Mouse (Mus musculus) liver, adult 2 months (tissue): ENCODE measurements around the gene Cdh13. TPM values are rescaled to one million over a fixed set of nuclear protein-coding genes. Genes with fewer than 3 reads are reported as not detected.

Experiments
- DNase-seq: peaks from one replicate; pipeline ENCODE4 v3.0.0-alpha.2; 2011; ENCODE audit warnings: low read depth, low spot score; ENCODE audit errors: extremely low read depth
- H3K27ac ChIP-seq: fragments of 200-500 bp; replicated peaks from 2 replicates; pipeline ENCODE4 v1.5.1; 2012; ENCODE audit warnings: low read depth, mild to moderate bottlenecking, control low read depth, inconsistent platforms, low read length; ENCODE audit not compliant: insufficient read depth
- H3K27me3 ChIP-seq: fragments of 200-500 bp; 2 replicates; pipeline ENCODE4 v1.6.1; 2012; ENCODE audit warnings: mild to moderate bottlenecking, moderate library complexity, low read length, inconsistent platforms; ENCODE audit not compliant: control insufficient read depth, insufficient read depth
- H3K36me3 ChIP-seq: fragments of 200-500 bp; 2 replicates; pipeline ENCODE4 v1.6.1; 2012; ENCODE audit warnings: low read length, inconsistent platforms; ENCODE audit not compliant: control insufficient read depth, insufficient read depth
- H3K4me1 ChIP-seq: fragments of 200-500 bp; 2 replicates; pipeline ENCODE4 v1.6.1; 2011; ENCODE audit warnings: low read length; ENCODE audit not compliant: control insufficient read depth, insufficient read depth
- H3K4me3 ChIP-seq: fragments of 200-500 bp; 2 replicates; pipeline ENCODE4 v1.5.1; 2011; ENCODE audit warnings: low read depth, mild to moderate bottlenecking, control low read depth, low read length, moderate library complexity; ENCODE audit not compliant: insufficient read depth
- H3K79me2 ChIP-seq: fragments of 200-500 bp; 2 replicates; pipeline ENCODE4 v1.6.1; 2012; ENCODE audit warnings: inconsistent platforms, mild to moderate bottlenecking, low read length, moderate library complexity; ENCODE audit not compliant: control insufficient read depth, insufficient read depth
- H3K9ac ChIP-seq: fragments of 200-500 bp; 2 replicates; pipeline ENCODE4 v1.6.1; 2012; ENCODE audit warnings: low read depth, mild to moderate bottlenecking, control low read depth, inconsistent platforms, low read length
- CTCF ChIP-seq: fragments of 200-500 bp; IDR thresholded peaks from 2 replicates; pipeline ENCODE4 v1.5.1; 2011; ENCODE audit warnings: low read depth, low read length, control low read depth
- POLR2A ChIP-seq: fragments of 200-500 bp; IDR thresholded peaks from 2 replicates; pipeline ENCODE4 v1.6.1; 2011; ENCODE audit warnings: low read length, control low read depth; ENCODE audit not compliant: insufficient read depth; ENCODE audit errors: extremely low read depth
- WGBS: fragments of 180-500 bp; shearing (Covaris S2); methylation state at CpG from one replicate; pipeline ENCODE4 v1.1.7; 2018; 5-methylcytosine and 5-hydroxymethylcytosine counted together
- polyA plus RNA-seq: library from polyadenylated mRNA; depleted of rRNA; stranded (reverse); fragments of >200 nt; gene quantifications from 2 replicates; pipeline ENCODE4 v1.2.3, GENCODE M21; 2012
- total RNA-seq: library from RNA; depleted of rRNA; stranded (reverse); fragments of >200 nt; gene quantifications from 2 replicates; pipeline ENCODE4 v1.2.3, GENCODE M21; 2014

Gene Cdh13
- total and polyA plus RNA-seq, 2 experiments, result 1.5 to 2.1 TPM

- WGBS, result 51% methylated on average over 3 of the region's 3 CpGs
- no peak for DNase-seq
- H3K36me3 ChIP-seq, result no peaks in the 10 kb centered on the region
- no peaks in the 10 kb centered on the region for H3K27me3 ChIP-seq
- H3K27ac ChIP-seq, result no peak overlapping the region
- no peak overlapping the region for H3K9ac ChIP-seq
- TF ChIP-seq CTCF (no peak), POLR2A (no peak)
- no peaks in the 10 kb centered on the region; the same call in 1 of the 2 replicates for H3K4me1 ChIP-seq
- no peaks in the 10 kb centered on the region for H3K79me2 ChIP-seq
- H3K4me3 ChIP-seq, result no peak overlapping the region
These were observed 105.9 kb downstream of the Cdh13 start for GRCm38 (mm10) chr8:118389456-118389855.

GRCm38 (mm10) chr8:118393909-118394650, 110.5 kb downstream of the Cdh13 start:
- H3K79me2 ChIP-seq, result no peaks in the 10 kb centered on the region
- TF ChIP-seq POLR2A, result no peak
- no peak for TF ChIP-seq CTCF
- 69% methylated on average over 7 of the region's 7 CpGs for WGBS
- H3K36me3 ChIP-seq, result no peaks in the 10 kb centered on the region
- H3K4me1 ChIP-seq, result no peaks in the 10 kb centered on the region; the same call in 1 of the 2 replicates
- no peak overlapping the region for H3K27ac ChIP-seq
- H3K4me3 ChIP-seq, result no peak overlapping the region
- H3K9ac ChIP-seq, result no peak overlapping the region
- DNase-seq, result no peak
- H3K27me3 ChIP-seq, result no peaks in the 10 kb centered on the region

GRCm38 (mm10) chr8:118395178-118395577, 111.6 kb downstream of the Cdh13 start:
- Histone ChIP-seq H3K36me3 (no peaks in the 10 kb centered on the region), H3K4me1 (no peaks in the 10 kb centered on the region; the same call in 1 of the 2 replicates), H3K4me3 (no peak overlapping the region), H3K27me3 (no peaks in the 10 kb centered on the region), H3K9ac (no peak overlapping the region), H3K79me2 (no peaks in the 10 kb centered on the region), H3K27ac (no peak overlapping the region)
- no peak for DNase-seq
- no peak for TF ChIP-seq CTCF
- TF ChIP-seq POLR2A, result no peak
- WGBS, result 73% methylated on average over 4 of the region's 4 CpGs

- H3K27me3 ChIP-seq, result no peaks in the 10 kb centered on the region
- no peak overlapping the region for H3K27ac ChIP-seq
- 81% methylated on average over 3 of the region's 3 CpGs for WGBS
- TF ChIP-seq CTCF (no peak), POLR2A (no peak)
- no peaks in the 10 kb centered on the region for H3K79me2 ChIP-seq
- H3K9ac ChIP-seq, result no peak overlapping the region
- no peaks in the 10 kb centered on the region for H3K36me3 ChIP-seq
- H3K4me3 ChIP-seq, result no peak overlapping the region
- no peak for DNase-seq
- no peaks in the 10 kb centered on the region for H3K4me1 ChIP-seq
These were observed 121.3 kb downstream of the Cdh13 start for GRCm38 (mm10) chr8:118404836-118405235.

- no peaks in the 10 kb centered on the region for H3K79me2 ChIP-seq
- no peak for DNase-seq
- H3K4me3 ChIP-seq, result no peak overlapping the region
- whole genome bisulfite sequencing, result 47% methylated on average over 6 of the region's 6 CpGs
- H3K27ac ChIP-seq, result no peak overlapping the region
- H3K9ac ChIP-seq, result no peak overlapping the region
- no peaks in the 10 kb centered on the region for H3K27me3 ChIP-seq
- TF ChIP-seq POLR2A (no peak), CTCF (no peak)
- no peaks in the 10 kb centered on the region for H3K36me3 ChIP-seq
- H3K4me1 ChIP-seq, result no peaks in the 10 kb centered on the region
These were observed 123.8 kb downstream of the Cdh13 start for GRCm38 (mm10) chr8:118407322-118407721.

GRCm38 (mm10) chr8:118409396-118409795, 125.9 kb downstream of the Cdh13 start:
- H3K27ac ChIP-seq, result no peak overlapping the region
- no peaks in the 10 kb centered on the region for H3K36me3 ChIP-seq
- no peaks in the 10 kb centered on the region for H3K27me3 ChIP-seq
- 85% methylated on average over 3 of the region's 3 CpGs for WGBS
- H3K9ac ChIP-seq, result no peak overlapping the region
- no peak overlapping the region for H3K4me3 ChIP-seq
- no peaks in the 10 kb centered on the region for H3K4me1 ChIP-seq
- H3K79me2 ChIP-seq, result no peaks in the 10 kb centered on the region
- no peak for TF ChIP-seq CTCF
- no peak for TF ChIP-seq POLR2A
- no peak for DNase-seq
